Mouse (Mus musculus) left cerebral cortex, postnatal 36 days (tissue): ENCODE results near the gene Myh7b. TPM values are rescaled to one million over a fixed set of nuclear protein-coding genes. Genes with fewer than 3 reads are reported as not detected.

Experiments used
- DNase-seq, 2 experiments: peaks; one replicate each; pipeline ENCODE4 v3.0.0; 2021 to 2022; ENCODE audit warnings: low spot score in 2 of 2, mixed read lengths in 1 of 2
- intact Hi-C: fragments of 180-260 bp; cut with DNase I; formaldehyde crosslinking; loops from one replicate; pipeline ENCODE4 v1.15.1; 2025
- microRNA-seq: library from miRNA; unstranded; fragments of <30 nt; microRNA quantifications from one replicate; pipeline ENCODE4 v1.2.0, GENCODE M21; 2022
- total RNA-seq, 2 experiments: library from RNA; stranded (reverse); gene quantifications; 2 replicates each; pipeline ENCODE4 v1.2.3; 2021

Gene Myh7b
- total RNA-seq, 2 experiments from 2014 or later, result 3.8 to 4.2 TPM

DNA sequence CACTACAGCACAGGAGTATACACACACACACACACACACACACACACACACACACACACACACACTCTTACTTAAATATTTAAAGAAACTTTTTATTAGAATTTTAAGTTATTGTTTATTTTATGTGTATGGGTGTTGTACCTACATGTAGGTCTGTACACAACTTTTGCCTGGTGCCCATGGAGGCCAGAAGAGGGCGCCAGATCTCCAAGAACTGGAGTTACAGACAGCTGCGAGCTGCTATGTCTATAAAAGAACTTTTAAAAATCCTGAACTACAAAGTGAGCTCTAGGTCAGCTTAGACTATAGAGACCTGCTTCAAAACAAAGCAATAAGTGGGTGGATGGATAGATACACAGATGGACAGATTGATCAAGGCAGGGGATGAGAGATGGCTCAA lies 62.5 kb downstream of the Myh7b start:
- no peak for DNase-seq
- intact Hi-C loops, result no loop called here

DNA sequence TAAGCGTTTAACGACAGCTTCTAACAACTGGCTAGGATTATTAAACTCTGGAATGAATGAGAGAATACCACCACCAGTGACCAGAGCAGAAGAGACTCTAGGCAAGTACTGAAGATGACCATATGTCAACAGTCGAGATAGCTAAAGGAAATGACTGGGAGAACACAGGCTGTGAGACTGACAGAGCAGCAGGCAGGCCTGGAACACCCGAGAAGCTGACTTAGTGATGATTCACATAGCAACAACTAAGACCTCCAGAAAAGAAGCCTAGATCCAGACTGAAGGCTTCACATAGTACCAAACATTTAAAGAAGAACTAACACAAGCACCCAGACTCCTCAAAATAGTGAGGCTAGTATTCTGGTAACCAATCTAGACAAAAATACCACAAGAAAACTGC lies 64.1 kb downstream of the Myh7b start:
- intact Hi-C loops, result no loop called here
- no peak for DNase-seq

DNA sequence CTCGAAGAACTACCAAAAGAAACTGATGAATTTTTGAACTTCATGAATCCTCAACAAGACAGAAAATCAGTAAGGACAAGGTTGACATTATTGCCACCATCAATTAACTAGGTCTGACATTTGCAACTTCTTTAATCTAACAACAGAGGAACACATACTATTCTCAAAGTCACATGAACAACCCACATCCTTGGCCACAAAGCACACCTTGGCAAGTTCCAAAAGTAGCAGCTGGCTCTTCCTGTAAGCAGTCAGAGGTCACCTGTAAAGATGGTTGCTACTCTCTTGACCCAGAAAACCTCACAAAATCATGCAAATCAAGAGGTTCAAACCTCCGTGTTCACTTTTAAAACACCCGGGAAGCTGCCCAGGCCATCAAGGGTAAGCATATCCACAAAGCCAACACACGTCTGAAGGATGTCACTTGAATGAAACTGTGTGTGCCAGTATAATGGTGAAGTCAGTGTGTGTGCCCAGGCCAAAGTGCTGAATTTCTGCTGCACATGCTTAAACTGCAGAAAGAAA lies 68.6 kb downstream of the Myh7b start:
- no peak for DNase-seq
- intact Hi-C loops, result no loop called here

- no peak for DNase-seq
- intact Hi-C loops, result no loop called here
These were observed 69.6 kb downstream of the Myh7b start for GRCm38 (mm10) chr2:155680591-155680990.

DNA sequence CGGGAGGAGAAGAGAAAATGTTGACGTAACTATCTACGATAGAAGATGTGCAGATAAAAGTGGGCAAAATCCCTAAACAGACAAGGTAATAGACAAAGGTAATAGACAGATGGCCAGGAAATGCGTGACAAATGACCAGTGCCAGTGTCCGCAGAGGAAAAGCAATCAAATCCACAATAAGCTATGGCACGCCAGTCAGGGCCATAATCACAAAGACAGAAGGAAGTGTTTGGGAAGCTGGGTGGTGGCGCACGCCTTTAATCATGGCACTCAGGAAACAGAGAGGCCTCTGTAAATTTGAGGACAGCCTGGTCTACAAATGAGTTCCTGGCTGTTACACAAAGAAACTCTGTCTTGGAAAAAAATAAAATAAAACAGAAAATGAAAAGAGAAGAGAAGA lies 70.2 kb downstream of the Myh7b start:
- DNase-seq, result no peak
- intact Hi-C loops, result no loop called here

GRCm38 (mm10) chr2:155681874-155682273 lies 70.9 kb downstream of the Myh7b start:
- intact Hi-C loops, result no loop called here

GRCm38 (mm10) chr2:155683137-155683536 lies 72.1 kb downstream of the Myh7b start:
- DNase-seq, result no peak
- intact Hi-C loops, result no loop called here

More at GRCm38 (mm10) chr2:155681874-155682273, 70.9 kb downstream of the Myh7b start:
- DNase-seq, result no peak

GRCm38 (mm10) chr2:155683821-155684220 lies 72.8 kb downstream of the Myh7b start:
- no peak for DNase-seq
- intact Hi-C loops, result no loop called here

Small RNA genes within 50 kb of the gene (microRNA-seq; reads per million reads assigned to microRNA genes)
- gene Mir499, result 32.5 reads per million, percentile 45 among the genes with 10 or more reads in this experiment

Other genes with a start within 250 kb of the Myh7b start
- 100 to 1,000 TPM; 147 to 173 TPM for gene Trp53inp2, start 230.2 kb upstream of the Myh7b start, total RNA-seq
- gene Ncoa6, start 137.3 kb upstream of the Myh7b start, total RNA-seq, result 10 to 100 TPM; 60.7 to 71.5 TPM
- 10 to 100 TPM; 60.1 to 61.2 TPM for gene Acss2, start 93.3 kb upstream of the Myh7b start, total RNA-seq
- gene Ggt7, start 93.0 kb upstream of the Myh7b start, total RNA-seq, result 100 to 1,000 TPM; 114 to 121 TPM
- 10 to 100 TPM; 14.1 to 15.7 TPM for gene Gss, start 18.4 kb upstream of the Myh7b start, total RNA-seq
- 100 to 1,000 TPM; 148 to 149 TPM for gene Trpc4ap, start 81.2 kb downstream of the Myh7b start, total RNA-seq
- gene Edem2, start 118.3 kb downstream of the Myh7b start, total RNA-seq, result 10 to 100 TPM; 19.1 to 19.7 TPM
- not detected for gene Gm17581, start 124.7 kb downstream of the Myh7b start, total RNA-seq
- gene Procr, start 139.9 kb downstream of the Myh7b start, total RNA-seq, result under 1 TPM; 0.82 to 0.86 TPM
- gene Mmp24, start 164.1 kb downstream of the Myh7b start, total RNA-seq, result 10 to 100 TPM; 33.8 to 38.0 TPM
- 10 to 100 TPM; 54.9 to 65.9 TPM for gene BC029722, start 208.2 kb downstream of the Myh7b start, total RNA-seq
- gene Eif6, start 215.7 kb downstream of the Myh7b start, total RNA-seq, result 10 to 100 TPM; 66.1 to 80.5 TPM
- not detected for gene Fam83c, start 223.6 kb downstream of the Myh7b start, total RNA-seq